Mouse (Mus musculus): ENCODE results near the gene F11. TPM values are rescaled to one million over a fixed set of nuclear protein-coding genes. Genes with fewer than 3 reads are reported as not detected.

F11 gene
- polyA plus RNA-seq (2012; fragmentation: generic; extraction: Trizol): not detected
- long read RNA-seq, experiment 1: 0 reads
- long read RNA-seq, experiment 2: 0 reads

GRCm38 (mm10) chr8:45261920-45262319, at the start of gene F11:
Gene F11, minus strand, starts transcription at chr8:45262031.
- H3K36me3 ChIP-seq (ENCODE audit: control insufficient read depth, insufficient read depth): no peaks in the 10 kb centered on the region
- H3K79me2 ChIP-seq (ENCODE audit: control insufficient read depth, insufficient read depth): no peaks in the 10 kb centered on the region
- H3K4me3 ChIP-seq (ENCODE audit: insufficient read depth, poor library complexity, severe bottlenecking): no peak within 1 kb of the TSS
- H3ac ChIP-seq (ENCODE audit: control insufficient read depth, insufficient read length, low read depth): no peak within 1 kb of the TSS
- H3K27me3 ChIP-seq (ENCODE audit: control insufficient read depth, insufficient read depth, insufficient read length): no peaks in the 10 kb centered on the region
- no peak for TF ChIP-seq MAX (IDR thresholded peaks at IDR 0.05)
- TF ChIP-seq USF1 (IDR thresholded peaks at IDR 0.05; ENCODE audit: low read depth): no peak
- no peak for TF ChIP-seq CEBPB (IDR thresholded peaks at IDR 0.05; ENCODE audit: low read depth)
- TF ChIP-seq MYOD1 (IDR thresholded peaks at IDR 0.05; ENCODE audit: control insufficient read depth, insufficient read length, low read depth): no peak
- TF ChIP-seq CTCF (IDR thresholded peaks at IDR 0.05; ENCODE audit: control insufficient read depth, insufficient read depth, insufficient read length): no peak
- H3K79me3 ChIP-seq (ENCODE audit: low read depth): no peaks in the 10 kb centered on the region

- Histone ChIP-seq H3K79me2 (ENCODE audit: control insufficient read depth, insufficient read depth) (no peaks in the 10 kb centered on the region), H3K36me3 (ENCODE audit: control insufficient read depth, insufficient read depth) (no peaks in the 10 kb centered on the region), H3K4me3 (ENCODE audit: insufficient read depth, poor library complexity, severe bottlenecking) (no peak overlapping the region), H3K27me3 (ENCODE audit: control insufficient read depth, insufficient read depth, insufficient read length) (no peaks in the 10 kb centered on the region), H3ac (ENCODE audit: control insufficient read depth, insufficient read length, low read depth) (no peak overlapping the region), H3K79me3 (ENCODE audit: low read depth) (no peaks in the 10 kb centered on the region)
- no peak for TF ChIP-seq CTCF (IDR thresholded peaks at IDR 0.05; ENCODE audit: control insufficient read depth, insufficient read depth, insufficient read length)
- TF ChIP-seq MYOG (IDR thresholded peaks at IDR 0.05; ENCODE audit: control insufficient read depth, extremely low read depth, insufficient read length): no peak
- no peak for TF ChIP-seq MYOD1 (IDR thresholded peaks at IDR 0.05; ENCODE audit: control insufficient read depth, insufficient read length, low read depth)
- no peak for TF ChIP-seq MAX (IDR thresholded peaks at IDR 0.05)
- no peak for TF ChIP-seq CEBPB (IDR thresholded peaks at IDR 0.05; ENCODE audit: low read depth)
- TF ChIP-seq USF1 (IDR thresholded peaks at IDR 0.05; ENCODE audit: low read depth): no peak
- no peak for TF ChIP-seq FOSL1 (IDR thresholded peaks at IDR 0.05; ENCODE audit: insufficient read depth, low read length, poor library complexity, severe bottlenecking)
These were observed 49.1 kb upstream of the F11 start for GRCm38 (mm10) chr8:45310967-45311366.

- no peaks in the 10 kb centered on the region for H3K79me2 ChIP-seq (ENCODE audit: control insufficient read depth, insufficient read depth)
- H3K27me3 ChIP-seq (ENCODE audit: control insufficient read depth, insufficient read depth, insufficient read length): no peaks in the 10 kb centered on the region
- H3K36me3 ChIP-seq (ENCODE audit: control insufficient read depth, insufficient read depth): no peaks in the 10 kb centered on the region
- H3K4me3 ChIP-seq (ENCODE audit: insufficient read depth, poor library complexity, severe bottlenecking): no peak within 1 kb of the TSS
- no peaks in the 10 kb centered on the region for H3K79me3 ChIP-seq (ENCODE audit: low read depth)
- H3ac ChIP-seq (ENCODE audit: control insufficient read depth, insufficient read length, low read depth): no peak within 1 kb of the TSS
- TF ChIP-seq MYOG (IDR thresholded peaks at IDR 0.05; ENCODE audit: control insufficient read depth, extremely low read depth, insufficient read length): no peak
- TF ChIP-seq CTCF (IDR thresholded peaks at IDR 0.05; ENCODE audit: control insufficient read depth, insufficient read depth, insufficient read length): no peak
- TF ChIP-seq MAX (IDR thresholded peaks at IDR 0.05): no peak
- TF ChIP-seq CEBPB (IDR thresholded peaks at IDR 0.05; ENCODE audit: low read depth): no peak
- TF ChIP-seq FOSL1 (IDR thresholded peaks at IDR 0.05; ENCODE audit: insufficient read depth, low read length, poor library complexity, severe bottlenecking): no peak
- no peak for TF ChIP-seq USF1 (IDR thresholded peaks at IDR 0.05; ENCODE audit: low read depth)
- no peak for TF ChIP-seq MYOD1 (IDR thresholded peaks at IDR 0.05; ENCODE audit: control insufficient read depth, insufficient read length, low read depth)
These were observed 46.5 kb upstream of the F11 start, which contains the start of gene Gm45753 for GRCm38 (mm10) chr8:45308366-45308765. Gene Gm45753, minus strand, starts transcription at chr8:45308466.

GRCm38 (mm10) chr8:45305479-45305878, 43.6 kb upstream of the F11 start:
- Histone ChIP-seq H3K79me2 (ENCODE audit: control insufficient read depth, insufficient read depth) (no peaks in the 10 kb centered on the region), H3K4me3 (ENCODE audit: insufficient read depth, poor library complexity, severe bottlenecking) (no peak overlapping the region), H3K27me3 (ENCODE audit: control insufficient read depth, insufficient read depth, insufficient read length) (no peaks in the 10 kb centered on the region), H3K79me3 (ENCODE audit: low read depth) (no peaks in the 10 kb centered on the region), H3K36me3 (ENCODE audit: control insufficient read depth, insufficient read depth) (no peaks in the 10 kb centered on the region), H3ac (ENCODE audit: control insufficient read depth, insufficient read length, low read depth) (no peak overlapping the region)
- TF ChIP-seq MAX (IDR thresholded peaks at IDR 0.05) (no peak), CEBPB (IDR thresholded peaks at IDR 0.05; ENCODE audit: low read depth) (no peak), FOSL1 (IDR thresholded peaks at IDR 0.05; ENCODE audit: insufficient read depth, low read length, poor library complexity, severe bottlenecking) (no peak), USF1 (IDR thresholded peaks at IDR 0.05; ENCODE audit: low read depth) (no peak), MYOG (IDR thresholded peaks at IDR 0.05; ENCODE audit: control insufficient read depth, extremely low read depth, insufficient read length) (no peak), MYOD1 (IDR thresholded peaks at IDR 0.05; ENCODE audit: control insufficient read depth, insufficient read length, low read depth) (no peak), CTCF (IDR thresholded peaks at IDR 0.05; ENCODE audit: control insufficient read depth, insufficient read depth, insufficient read length) (no peak)

GRCm38 (mm10) chr8:45304354-45304753, 42.5 kb upstream of the F11 start:
- TF ChIP-seq MYOG (IDR thresholded peaks at IDR 0.05; ENCODE audit: control insufficient read depth, extremely low read depth, insufficient read length) (no peak), CTCF (IDR thresholded peaks at IDR 0.05; ENCODE audit: control insufficient read depth, insufficient read depth, insufficient read length) (no peak), CEBPB (IDR thresholded peaks at IDR 0.05; ENCODE audit: low read depth) (no peak), FOSL1 (IDR thresholded peaks at IDR 0.05; ENCODE audit: insufficient read depth, low read length, poor library complexity, severe bottlenecking) (no peak), USF1 (IDR thresholded peaks at IDR 0.05; ENCODE audit: low read depth) (no peak), MYOD1 (IDR thresholded peaks at IDR 0.05; ENCODE audit: control insufficient read depth, insufficient read length, low read depth) (no peak), MAX (IDR thresholded peaks at IDR 0.05) (no peak)
- Histone ChIP-seq H3K27me3 (ENCODE audit: control insufficient read depth, insufficient read depth, insufficient read length) (no peaks in the 10 kb centered on the region), H3ac (ENCODE audit: control insufficient read depth, insufficient read length, low read depth) (no peak overlapping the region), H3K79me3 (ENCODE audit: low read depth) (no peaks in the 10 kb centered on the region), H3K4me3 (ENCODE audit: insufficient read depth, poor library complexity, severe bottlenecking) (no peak overlapping the region), H3K79me2 (ENCODE audit: control insufficient read depth, insufficient read depth) (no peaks in the 10 kb centered on the region), H3K36me3 (ENCODE audit: control insufficient read depth, insufficient read depth) (no peaks in the 10 kb centered on the region)

- Histone ChIP-seq H3ac (ENCODE audit: control insufficient read depth, insufficient read length, low read depth) (no peak overlapping the region), H3K27me3 (ENCODE audit: control insufficient read depth, insufficient read depth, insufficient read length) (no peaks in the 10 kb centered on the region), H3K36me3 (ENCODE audit: control insufficient read depth, insufficient read depth) (no peaks in the 10 kb centered on the region), H3K79me2 (ENCODE audit: control insufficient read depth, insufficient read depth) (no peaks in the 10 kb centered on the region), H3K4me3 (ENCODE audit: insufficient read depth, poor library complexity, severe bottlenecking) (no peak overlapping the region), H3K79me3 (ENCODE audit: low read depth) (no peaks in the 10 kb centered on the region)
- TF ChIP-seq MAX (IDR thresholded peaks at IDR 0.05) (no peak), USF1 (IDR thresholded peaks at IDR 0.05; ENCODE audit: low read depth) (no peak)
These were observed 40.6 kb upstream of the F11 start for GRCm38 (mm10) chr8:45302390-45302789.

Data from C2C12 (cell line).